Mouse (Mus musculus) adipose tissue, adult 10 weeks (tissue): ENCODE measurements around the gene Mmp21. TPM values are rescaled to one million over a fixed set of nuclear protein-coding genes. Genes with fewer than 3 reads are reported as not detected.

ENCODE experiments used
- polyA plus RNA-seq: library from polyadenylated mRNA; stranded (reverse); fragments of 350-450 nt; fragmentation: Illumina TruSeq; extraction: RNeasy Lipid Tissue Mini Kit (QIAGEN cat#74804); gene quantifications from one replicate; pipeline ENCODE4 v1.2.3, GENCODE M21; 2014; ENCODE audit warnings: low read depth, low replicate concordance

Mmp21 gene
- polyA plus RNA-seq, result not detected

GRCm38 (mm10) chr7:133679961-133680360 is at the start of gene Mmp21:
Mmp21 (minus strand) TSS chr7:133680061.

GRCm38 (mm10) chr7:133637361-133638305 is 42.2 kb downstream of the Mmp21 start, which contains the start of gene Edrf1:
Edrf1 (plus strand) TSS chr7:133637543.

Other genes with a start within 250 kb of the Mmp21 start
- gene Tex36, start 77.9 kb downstream of the Mmp21 start, polyA plus RNA-seq, result 3.3 TPM
- gene Edrf1, start 42.5 kb downstream of the Mmp21 start, polyA plus RNA-seq, result 18.5 TPM
- gene Bccip, start 29.3 kb upstream of the Mmp21 start, polyA plus RNA-seq, result 69.5 TPM
- gene Uros, start 30.0 kb upstream of the Mmp21 start, polyA plus RNA-seq, result 23.1 TPM
- gene Fank1, start 96.8 kb upstream of the Mmp21 start, polyA plus RNA-seq, result 6.9 TPM
- gene Dhx32, start 102.7 kb upstream of the Mmp21 start, polyA plus RNA-seq, result 38.3 TPM